Mouse (Mus musculus): ENCODE results near the gene Mob3b.
"Not testable (repeated sequence)": the region's sequence is repeated elsewhere in the genome, so short reads cannot be mapped to it uniquely, and the experiment has no call there.

Gene Mob3b

GRCm38 (mm10) chr4:34960781-34961560 lies 196.3 kb downstream of the Mob3b start:
- DNase-seq: no peak

GRCm38 (mm10) chr4:34959477-34959876 lies 197.8 kb downstream of the Mob3b start:
- DNase-seq: no peak

GRCm38 (mm10) chr4:34958155-34959028 lies 198.9 kb downstream of the Mob3b start:
- peak; percentile 42 to 63 for DNase-seq

GRCm38 (mm10) chr4:34953716-34954115 lies 203.6 kb downstream of the Mob3b start:
- DNase-seq: no peak

GRCm38 (mm10) chr4:34947181-34947580 lies 210.1 kb downstream of the Mob3b start:
- DNase-seq: no peak

- DNase-seq: no peak
Observed at GRCm38 (mm10) chr4:34941046-34941445, 216.2 kb downstream of the Mob3b start.

GRCm38 (mm10) chr4:34928386-34928785 lies 228.9 kb downstream of the Mob3b start:
- not testable (repeated sequence) for DNase-seq

GRCm38 (mm10) chr4:34922177-34922870 lies 235.0 kb downstream of the Mob3b start:
- peak; percentile 32 to 58 for DNase-seq

GRCm38 (mm10) chr4:34917400-34917799 lies 239.9 kb downstream of the Mob3b start:
- DNase-seq: no peak

GRCm38 (mm10) chr4:34912171-34912570 lies 245.1 kb downstream of the Mob3b start:
- DNase-seq: no peak

GRCm38 (mm10) chr4:34911401-34911800 lies 245.9 kb downstream of the Mob3b start:
- no peak for DNase-seq

- DNase-seq: no peak
Observed at GRCm38 (mm10) chr4:34908127-34908526, 249.2 kb downstream of the Mob3b start.

GRCm38 (mm10) chr4:34907026-34907425 lies 250.3 kb downstream of the Mob3b start:
- no peak for DNase-seq

- DNase-seq: no peak
Observed at GRCm38 (mm10) chr4:34906151-34906550, 251.1 kb downstream of the Mob3b start.

GRCm38 (mm10) chr4:34905396-34905795 lies 251.9 kb downstream of the Mob3b start:
- DNase-seq: no peak

GRCm38 (mm10) chr4:34901582-34901981 lies 255.7 kb downstream of the Mob3b start:
- not testable (repeated sequence) for DNase-seq

- DNase-seq: no peak
Observed at GRCm38 (mm10) chr4:34901166-34901565, 256.1 kb downstream of the Mob3b start.

GRCm38 (mm10) chr4:34900155-34900554 lies 257.1 kb downstream of the Mob3b start:
- DNase-seq: no peak

- no peak for DNase-seq
Observed at GRCm38 (mm10) chr4:34899322-34899721, 258.0 kb downstream of the Mob3b start.

Measured in cerebellum, postnatal 36 days (tissue).